Mouse (Mus musculus) bone marrow macrophage, adult 2 months (primary cell): ENCODE measurements around the gene Atg5.

Experiments
- CTCF ChIP-seq: IDR thresholded peaks from 2 replicates; pipeline ENCODE4 v1.5.1; 2012; ENCODE audit warnings: low read depth, mild to moderate bottlenecking, low read length, moderate library complexity
- POLR2A ChIP-seq: IDR thresholded peaks from 2 replicates; pipeline ENCODE4 v1.6.1; 2012; ENCODE audit warnings: mild to moderate bottlenecking, low read depth, low read length, borderline replicate concordance

DNA sequence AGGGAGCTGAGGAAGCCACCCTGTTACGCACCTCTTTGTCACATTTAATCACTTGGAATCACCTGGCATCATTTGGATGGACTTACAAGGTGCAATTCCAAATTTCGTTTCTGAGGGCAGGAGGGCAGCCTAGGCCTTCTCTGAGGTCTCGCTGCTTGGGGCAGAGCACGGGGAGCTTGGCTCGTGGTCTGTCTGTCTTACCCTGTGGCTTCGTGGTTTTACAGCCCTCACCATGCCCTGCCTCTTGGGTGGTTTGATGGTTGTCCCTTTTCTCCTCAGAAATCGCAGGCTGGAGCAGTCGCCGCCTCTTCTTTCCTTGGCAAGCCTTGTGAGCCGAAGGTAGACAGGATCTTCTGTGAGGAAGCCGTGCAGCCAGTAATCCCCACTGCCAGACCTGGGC lies 141.8 kb downstream of the Atg5 start:
- TF ChIP-seq CTCF (no peak), POLR2A (no peak)
